Mouse (Mus musculus): ENCODE measurements around the gene Nsmce1. TPM values are rescaled to one million over a fixed set of nuclear protein-coding genes. Genes with fewer than 3 reads are reported as not detected.

Gene Nsmce1
- total RNA-seq (2022) = 10 to 100 TPM; 28.9 to 33.1 (median 31.3) TPM

DNA sequence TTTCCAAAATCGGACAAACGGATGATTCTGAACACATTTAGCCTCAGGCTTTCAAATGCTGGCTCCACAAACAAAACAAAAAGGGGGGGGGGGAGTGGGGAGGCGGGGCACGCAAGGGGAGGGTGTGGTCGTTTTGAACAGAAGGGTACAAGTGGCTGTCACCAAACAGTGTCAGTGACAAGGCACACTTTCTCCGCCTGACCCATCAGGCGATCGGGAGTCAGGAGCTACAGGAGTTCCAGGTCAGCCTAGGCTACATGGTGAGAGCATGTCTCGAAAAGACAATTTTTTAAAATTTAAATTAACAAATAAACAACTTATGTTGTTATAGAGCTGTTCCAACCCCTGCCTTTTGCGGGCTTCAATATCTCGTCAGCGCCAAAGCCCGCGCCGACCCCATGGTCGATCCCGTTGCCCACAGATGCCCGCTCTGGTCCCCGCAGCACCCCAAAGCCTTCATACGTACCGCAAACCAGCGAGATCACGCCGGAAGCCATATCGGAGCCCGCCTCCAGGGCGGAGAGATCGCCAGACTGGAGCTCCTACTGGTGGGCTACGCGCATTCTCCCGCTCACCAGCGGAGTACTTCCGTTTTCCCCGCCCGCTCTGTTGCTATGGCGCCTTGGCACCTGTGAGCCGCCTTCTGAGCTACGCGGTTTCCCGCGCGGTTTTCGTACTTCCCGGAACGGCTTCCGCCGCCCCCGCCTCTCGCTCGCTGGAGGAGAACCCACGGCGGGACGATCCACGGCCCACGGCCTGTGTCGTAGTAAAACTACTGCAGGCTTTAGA, at the start of gene Nsmce1:
Nsmce1 (minus strand) TSS at position 650 of the 789 bp plus-strand sequence.
- peak; percentile 95 for DNase-seq (ENCODE audit: low spot score)

DNA sequence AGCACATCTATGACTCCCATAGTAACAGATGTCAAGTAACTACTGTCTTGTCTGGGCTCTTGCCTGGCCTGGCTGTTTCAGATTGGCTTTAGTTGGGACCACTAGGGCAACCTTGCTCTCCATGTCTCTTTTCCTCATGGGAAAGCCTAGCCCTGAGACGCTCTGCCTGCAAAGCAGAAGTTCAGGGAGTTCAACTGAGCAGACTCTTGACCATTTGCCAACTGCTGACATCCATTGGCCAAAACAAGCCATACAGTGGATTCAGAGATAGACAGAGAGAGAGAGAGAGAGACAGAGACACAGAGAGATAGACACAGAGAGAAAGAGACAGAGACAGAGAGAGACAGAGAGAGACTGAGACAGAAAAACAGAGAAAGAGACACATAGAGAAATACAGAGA, 49.6 kb upstream of the Nsmce1 start:
- DNase-seq (ENCODE audit: low spot score) = no peak

DNA sequence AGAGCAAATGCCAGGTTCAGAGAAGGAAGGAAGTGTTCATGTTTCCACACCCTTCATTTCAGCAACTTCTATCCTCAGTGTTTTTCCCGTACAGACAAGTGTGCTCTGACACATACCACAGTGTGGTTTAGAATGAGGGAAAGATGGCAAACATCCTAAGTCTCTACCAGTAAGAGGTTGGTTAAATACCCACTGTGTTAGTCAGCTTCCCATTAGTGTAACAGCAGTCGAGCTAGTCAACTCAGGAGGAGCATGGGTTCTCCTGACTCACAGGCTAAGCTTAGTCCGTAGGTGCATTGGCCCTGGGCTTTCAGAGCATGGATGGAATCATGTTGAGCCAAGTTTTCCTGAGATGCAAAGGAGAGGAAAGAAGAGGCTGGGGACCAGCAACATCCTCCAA, 48.0 kb upstream of the Nsmce1 start:
- no peak for DNase-seq (ENCODE audit: low spot score)

DNA sequence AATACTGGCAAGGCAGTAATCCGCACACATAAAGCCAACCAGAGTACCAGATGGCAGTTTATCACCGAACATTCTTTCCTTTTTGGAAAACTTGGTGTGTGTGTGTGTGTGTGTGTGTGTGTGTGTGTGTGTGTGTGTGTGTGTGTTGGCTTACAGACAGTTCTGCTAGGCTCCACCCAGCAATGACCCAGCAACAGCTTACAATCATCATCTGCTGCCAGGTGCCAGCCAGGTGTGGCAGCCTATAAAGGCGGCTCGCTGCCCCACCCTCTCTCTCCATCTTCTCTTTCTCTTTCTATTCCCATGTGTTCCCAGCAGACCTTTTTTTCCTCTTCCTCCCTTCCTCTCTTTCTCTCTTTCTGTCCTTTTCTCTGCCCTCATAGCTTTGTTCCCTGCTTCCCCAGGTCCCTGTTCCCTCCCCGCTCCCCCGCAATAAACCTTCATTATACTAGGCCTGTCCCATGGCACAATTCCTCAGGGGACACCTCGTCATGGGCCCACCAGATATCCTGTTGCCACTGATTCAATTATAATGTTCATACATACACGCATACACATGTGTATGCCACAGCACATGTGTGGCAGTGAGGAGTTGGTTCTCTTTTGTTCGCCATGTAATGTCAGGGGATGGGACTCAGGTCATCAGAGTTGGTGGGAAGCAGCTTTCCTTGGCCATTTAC, 36.6 kb upstream of the Nsmce1 start:
- no peak for DNase-seq (ENCODE audit: low spot score)

DNA sequence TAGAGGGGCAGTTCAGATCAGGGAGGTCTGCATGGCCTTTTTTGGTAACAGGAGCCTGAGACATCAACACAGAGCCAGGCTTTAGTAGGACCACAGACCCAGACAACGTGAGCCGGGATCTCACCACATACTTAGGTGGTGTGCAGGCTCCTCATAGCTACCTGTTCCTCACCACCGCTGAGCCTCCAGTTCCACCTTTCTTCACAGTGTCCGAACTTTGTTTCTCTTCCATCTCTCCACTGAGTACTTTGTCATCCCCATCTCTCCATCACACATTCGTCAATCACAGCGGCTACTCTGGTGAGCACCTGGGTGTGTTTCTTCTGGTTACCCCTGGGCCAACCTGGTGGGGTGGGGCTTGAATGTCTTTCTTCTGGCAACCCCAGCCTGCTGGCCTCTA, 35.8 kb upstream of the Nsmce1 start:
- DNase-seq (ENCODE audit: low spot score) = no peak

DNA sequence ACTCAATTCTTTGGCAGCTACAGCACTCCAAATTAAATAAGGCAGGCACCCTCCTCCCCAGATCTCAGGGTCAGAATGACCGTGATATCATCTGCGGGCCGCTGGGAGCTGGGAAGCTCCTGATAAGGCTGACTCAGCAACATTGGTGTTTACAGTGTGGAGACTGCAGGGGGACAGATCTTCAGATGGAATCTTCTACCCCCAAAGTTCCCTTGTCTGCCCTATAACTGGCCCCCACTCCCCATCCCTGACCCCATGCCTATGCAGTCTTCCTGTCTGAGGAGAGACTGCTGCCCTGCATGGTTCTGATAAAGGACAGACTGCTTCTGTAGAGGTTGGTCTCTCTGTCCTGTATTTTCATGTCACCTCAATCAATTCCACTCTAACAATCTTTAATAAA, 31.7 kb upstream of the Nsmce1 start:
- DNase-seq (ENCODE audit: low spot score) = no peak

DNA sequence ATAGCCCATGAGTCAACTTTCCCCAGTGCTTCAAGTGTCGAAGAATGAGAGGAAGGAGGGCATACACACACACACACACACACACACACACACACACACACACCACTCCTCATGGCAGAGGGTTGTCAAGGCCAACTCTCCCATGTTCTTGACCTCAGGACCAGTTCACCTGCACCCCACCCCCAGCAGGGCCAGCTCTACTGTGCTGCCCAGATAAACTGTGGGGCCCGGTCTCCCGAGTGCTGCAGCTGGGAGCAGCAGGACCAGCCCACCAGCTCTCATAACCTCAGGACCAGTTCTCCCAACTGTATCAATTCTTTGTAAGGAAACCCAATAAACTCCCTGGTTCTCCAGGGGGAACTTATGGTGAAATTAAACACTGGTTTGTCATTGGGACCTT, 28.3 kb upstream of the Nsmce1 start:
- no peak for DNase-seq (ENCODE audit: low spot score)

- no peak for DNase-seq (ENCODE audit: low spot score)
These were observed 26.1 kb upstream of the Nsmce1 start for GRCm38 (mm10) chr7:125517470-125517869.

DNA sequence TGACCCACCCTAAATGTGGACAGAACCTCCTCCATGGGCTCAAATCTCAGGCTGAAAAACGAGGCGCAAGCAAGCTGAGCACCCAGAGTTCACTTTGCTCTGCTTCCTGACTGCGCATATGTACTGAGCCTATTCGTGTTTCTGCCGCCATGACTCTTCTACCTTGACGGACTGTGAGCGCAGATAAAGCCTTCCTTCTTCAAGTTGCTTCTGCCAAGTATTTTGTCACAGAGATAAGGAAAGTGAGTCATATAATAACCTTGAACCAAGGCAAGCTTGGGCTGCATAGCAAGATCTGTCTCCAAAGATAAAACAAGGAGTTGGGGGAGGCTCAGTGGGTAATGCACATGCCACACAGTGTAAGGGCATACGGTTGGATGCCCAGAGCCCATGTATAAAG, 25.3 kb upstream of the Nsmce1 start:
- DNase-seq (ENCODE audit: low spot score) = no peak

DNA sequence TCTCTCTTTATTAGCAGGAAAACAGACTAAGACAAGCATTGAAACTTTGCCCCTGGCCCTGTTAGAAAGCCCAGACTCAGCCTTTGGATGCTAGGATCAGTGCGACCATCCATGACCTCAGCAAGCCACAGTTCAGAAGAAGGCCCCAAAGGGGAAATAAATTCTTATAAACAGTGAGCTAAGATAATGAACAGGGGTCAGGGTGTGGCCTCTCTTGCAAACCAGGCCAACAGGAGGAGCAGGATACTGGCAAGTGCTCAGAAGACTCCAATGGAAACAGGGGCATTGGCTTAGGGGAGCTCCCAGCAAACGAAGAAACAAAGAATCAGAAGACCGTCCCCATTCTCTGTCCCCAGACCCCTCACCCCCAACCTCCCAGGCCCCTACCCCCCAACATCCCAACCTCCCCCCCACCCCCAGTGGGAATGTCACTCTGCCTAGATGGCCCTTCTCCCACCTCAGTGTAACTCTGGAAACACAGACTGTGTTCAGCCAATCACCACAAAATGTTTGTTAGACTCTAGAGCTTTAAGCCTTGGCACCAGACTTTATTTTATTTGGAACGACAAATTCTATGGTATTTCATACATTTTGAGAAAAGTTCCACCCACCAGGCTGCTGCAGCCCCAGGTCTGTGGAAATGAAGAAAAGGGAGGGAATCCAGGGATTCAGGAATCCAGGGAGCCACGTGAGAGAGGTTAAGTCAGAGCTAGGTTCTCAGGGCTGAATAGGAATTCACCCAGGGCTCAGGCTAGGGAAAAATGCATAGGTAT, 23.9 kb upstream of the Nsmce1 start:
- no peak for DNase-seq (ENCODE audit: low spot score)

DNA sequence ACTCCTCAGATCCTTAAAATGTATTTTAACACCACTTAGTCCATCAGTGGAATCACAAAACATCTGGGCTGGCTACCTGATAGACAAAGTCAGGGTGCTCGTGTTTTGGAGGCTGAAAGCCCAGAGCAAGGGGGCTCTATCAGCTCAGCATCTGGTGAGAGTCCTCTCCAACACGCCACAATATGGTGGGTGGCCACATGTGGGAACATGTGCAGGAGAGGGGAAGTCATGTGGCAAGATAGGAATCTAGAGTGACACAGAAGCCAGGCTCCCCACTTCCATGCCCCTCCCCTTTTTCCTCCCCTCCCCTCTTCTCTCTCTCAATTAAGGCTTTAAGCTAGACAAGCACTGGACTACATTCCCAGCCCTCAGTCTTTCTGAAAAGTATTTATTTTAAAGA, 20.5 kb upstream of the Nsmce1 start:
- DNase-seq (ENCODE audit: low spot score) = no peak

DNA sequence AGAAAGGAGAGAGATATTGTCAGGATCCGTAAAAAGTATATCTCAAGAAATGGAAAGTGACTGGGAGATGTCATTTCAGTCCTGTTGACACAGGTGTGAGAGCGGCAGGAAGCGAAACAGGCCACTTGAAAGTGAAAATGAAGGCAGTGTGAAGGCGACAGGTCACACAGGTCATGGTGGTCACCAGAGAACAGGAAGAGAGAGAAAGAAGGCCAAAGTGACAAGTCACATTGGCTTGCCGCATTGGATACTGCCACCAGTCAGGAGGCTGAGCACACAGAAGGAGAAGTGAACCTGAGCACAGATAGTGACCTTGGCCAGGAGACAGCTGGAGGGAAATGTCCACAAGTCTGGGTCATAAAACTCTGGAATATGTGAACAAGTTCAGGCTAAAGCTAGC, 20.0 kb upstream of the Nsmce1 start:
- no peak for DNase-seq (ENCODE audit: low spot score)

DNA sequence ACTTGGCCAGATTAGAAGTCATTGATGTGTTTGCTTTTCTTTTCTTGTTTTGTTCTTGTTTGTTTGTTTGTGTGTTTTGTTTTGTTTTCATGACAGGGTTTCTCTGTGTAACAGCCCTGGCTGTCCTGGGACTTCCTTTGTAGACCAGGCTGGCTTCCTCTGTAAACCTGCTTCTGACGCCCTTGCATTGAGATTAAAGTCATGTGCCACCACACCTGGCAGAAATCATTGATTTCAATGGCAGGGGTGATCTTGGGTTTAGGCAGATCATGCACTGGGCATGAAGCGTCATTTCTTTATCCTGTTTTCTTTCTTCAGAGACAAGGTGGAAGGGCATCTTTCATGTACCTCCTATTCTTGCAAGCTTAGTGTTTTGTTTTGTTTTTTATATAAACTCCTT, 15.9 kb upstream of the Nsmce1 start:
- DNase-seq (ENCODE audit: low spot score) = no peak

- no peak for DNase-seq (ENCODE audit: low spot score)
These were observed 14.2 kb upstream of the Nsmce1 start for GRCm38 (mm10) chr7:125505568-125505967.

DNA sequence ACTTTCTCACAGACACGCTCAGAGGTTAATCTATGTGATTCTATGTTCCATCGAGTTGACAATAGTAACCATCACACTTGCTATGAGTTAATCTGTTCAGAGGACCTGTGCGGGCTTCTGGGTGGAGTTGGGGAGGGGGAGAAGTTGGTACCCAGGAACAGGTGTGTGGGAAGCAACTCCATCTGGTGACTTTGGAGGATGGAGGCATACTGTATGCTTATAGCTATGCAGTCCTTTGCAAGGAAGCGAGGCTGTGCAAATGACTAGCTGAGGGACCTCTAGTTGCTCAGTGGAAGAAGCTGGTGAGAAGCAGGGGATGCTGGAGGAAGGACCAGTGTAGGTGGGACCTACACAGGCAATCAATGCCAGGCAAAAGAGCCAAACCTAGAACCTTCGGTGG, 13.2 kb upstream of the Nsmce1 start:
- no peak for DNase-seq (ENCODE audit: low spot score)

GRCm38 (mm10) chr7:125503374-125504092, 12.1 kb upstream of the Nsmce1 start:
- peak; percentile 50 for DNase-seq (ENCODE audit: low spot score)

GRCm38 (mm10) chr7:125500879-125501278, 9.5 kb upstream of the Nsmce1 start:
- DNase-seq (ENCODE audit: low spot score) = no peak

DNA sequence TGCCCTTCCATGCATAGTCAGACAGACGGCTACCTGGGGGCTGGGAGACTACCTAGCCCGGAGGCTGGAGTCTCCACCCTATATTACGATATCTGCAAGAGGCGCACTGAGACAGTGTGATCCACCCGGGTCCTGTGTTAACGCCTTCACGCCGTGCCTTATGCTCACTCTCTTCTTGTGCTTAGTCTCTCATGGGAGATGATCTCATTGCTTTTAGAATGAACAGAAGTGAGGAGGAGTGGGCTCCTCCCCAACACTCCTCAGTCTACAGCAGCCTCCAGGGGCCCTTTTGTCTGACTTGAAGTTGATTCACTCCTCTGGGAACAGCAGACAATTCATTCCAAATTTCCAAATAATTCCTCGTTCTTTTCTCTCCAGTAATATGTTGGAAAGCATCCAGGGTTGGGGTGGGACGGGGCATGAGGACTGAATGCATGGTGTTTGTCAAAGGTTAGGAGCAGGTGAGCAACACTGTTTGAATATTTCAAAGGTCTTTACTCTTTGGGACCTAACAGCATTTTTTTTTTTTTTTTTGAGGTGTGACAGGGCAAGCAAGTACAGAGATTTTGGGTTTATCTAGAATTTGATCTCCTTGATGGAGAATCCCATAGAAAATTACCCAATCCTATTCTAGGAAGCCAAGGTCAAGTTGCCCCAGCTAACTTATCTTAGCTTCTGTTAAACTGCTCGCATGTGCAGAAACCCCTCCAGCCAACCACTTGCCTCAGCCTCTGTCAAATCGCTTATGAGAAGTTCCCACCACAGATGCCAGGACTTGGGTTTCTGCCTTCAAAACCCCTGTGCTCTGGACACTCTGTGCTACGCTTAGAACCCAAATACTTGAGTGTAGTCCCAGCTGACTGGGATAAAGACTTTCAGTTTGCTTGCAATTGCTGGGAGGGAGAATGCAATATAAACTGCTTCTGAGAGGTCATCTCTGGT, 8.8 kb upstream of the Nsmce1 start:
- no peak for DNase-seq (ENCODE audit: low spot score)

- no peak for DNase-seq (ENCODE audit: low spot score)
These were observed 4.6 kb upstream of the Nsmce1 start for GRCm38 (mm10) chr7:125495864-125496440.

- DNase-seq (ENCODE audit: low spot score) = no peak
These were observed 1.2 kb upstream of the Nsmce1 start for GRCm38 (mm10) chr7:125492551-125492950.

Data from heart, adult 8-10 months (tissue).